24 mouse cellular contexts compared by ENCODE assay signal in genomic region chr17:76032710-76033109, GRCm38 (mm10).
DNase-seq lines count a peak whose midpoint lies in the region; ATAC-seq and TF ChIP-seq lines count a peak whose summit lies in the region.
"Had no signal": no experiment of that assay in that cellular context is flagged by ENCODE, and none has a peak within 500 bp of the region (broad histone marks: within the 10 kb centered on the region; RNA-seq: fewer than 3 reads in every experiment).

No protein-coding gene starts in this region.

- H3K9me3 ChIP-seq in forebrain, embryonic 13.5 days (replicated peaks), result no peaks in the 10 kb centered on the region
- H3K9me3 ChIP-seq in forebrain, embryonic 15.5 days, result no peaks in the 10 kb centered on the region
- no peaks in the 10 kb centered on the region for H3K9me3 ChIP-seq in forebrain, embryonic 16.5 days (ENCODE audit: control insufficient read depth, low read length)
- H3K9me3 ChIP-seq in forebrain, embryonic 11.5 days (ENCODE audit: control insufficient read depth, low read length), result no peaks in the 10 kb centered on the region
- H3K9me3 ChIP-seq: embryonic facial prominence, embryonic 13.5 days; embryonic facial prominence, embryonic 15.5 days had no signal

- H3K36me3 ChIP-seq in forebrain, embryonic 13.5 days (ENCODE audit: poor library complexity, severe bottlenecking), result no peaks in the 10 kb centered on the region
- no peaks in the 10 kb centered on the region for H3K36me3 ChIP-seq in forebrain, embryonic 15.5 days
- H3K36me3 ChIP-seq in forebrain, embryonic 16.5 days (ENCODE audit: control insufficient read depth, insufficient read depth), result no peaks in the 10 kb centered on the region
- H3K36me3 ChIP-seq in forebrain, embryonic 11.5 days (ENCODE audit: control insufficient read depth, insufficient read depth, low read length), result no peaks in the 10 kb centered on the region
- H3K36me3 ChIP-seq: embryonic facial prominence, embryonic 13.5 days; embryonic facial prominence, embryonic 15.5 days; G1E had no signal

- no peak for DNase-seq in forebrain, embryonic 11.5 days (ENCODE audit: low spot score)
- peak; percentile 44 for DNase-seq in brain, embryonic 14.5 days (ENCODE audit: low read depth)
- DNase-seq: adrenal gland, adult 8-10 months; adrenal gland, postnatal 14 days; adrenal gland, postnatal 36 days; B cell, adult 2 months; cerebellum, adult 11 months; cerebellum, adult 18-20 months; cerebellum, adult 8-10 months; cerebellum, adult 9-11 months; cerebellum, postnatal 14 days; cerebellum, postnatal 36 days; embryo, embryonic 11 days had no signal

- no peak overlapping the region for H3K4me3 ChIP-seq in forebrain, embryonic 13.5 days
- H3K4me3 ChIP-seq in forebrain, embryonic 15.5 days, result no peak overlapping the region
- no peak overlapping the region for H3K4me3 ChIP-seq in forebrain, embryonic 16.5 days (replicated peaks; ENCODE audit: low read length)
- H3K4me3 ChIP-seq in forebrain, embryonic 11.5 days (ENCODE audit: low read depth, low read length), result no peak overlapping the region
- H3K4me3 ChIP-seq: embryonic facial prominence, embryonic 13.5 days; embryonic facial prominence, embryonic 15.5 days; erythroblast, embryonic 14.5 days had no signal

- H3K9ac ChIP-seq in forebrain, embryonic 13.5 days, result no peak overlapping the region
- H3K9ac ChIP-seq in forebrain, embryonic 15.5 days (replicated peaks), result no peak overlapping the region
- H3K9ac ChIP-seq in forebrain, embryonic 16.5 days (replicated peaks; ENCODE audit: low read depth, low read length), result no peak overlapping the region
- H3K9ac ChIP-seq in forebrain, embryonic 11.5 days (ENCODE audit: low read length), result no peak overlapping the region
- H3K9ac ChIP-seq: embryonic facial prominence, embryonic 13.5 days; embryonic facial prominence, embryonic 15.5 days had no signal

- H3K4me1 ChIP-seq in forebrain, embryonic 13.5 days, result no peaks in the 10 kb centered on the region
- H3K4me1 ChIP-seq in forebrain, embryonic 15.5 days, result no peaks in the 10 kb centered on the region
- H3K4me1 ChIP-seq in forebrain, embryonic 16.5 days (replicated peaks; ENCODE audit: control insufficient read depth, insufficient read depth, low read length), result no peaks in the 10 kb centered on the region
- H3K4me1 ChIP-seq in forebrain, embryonic 11.5 days (replicated peaks; ENCODE audit: control insufficient read depth, insufficient read depth, low read length), result no peaks in the 10 kb centered on the region
- H3K4me1 ChIP-seq: embryonic facial prominence, embryonic 13.5 days; embryonic facial prominence, embryonic 15.5 days had no signal

- 78% methylated on average over 1 of the region's 1 CpGs for WGBS in forebrain, embryonic 13.5 days
- 72% methylated on average over 1 of the region's 1 CpGs for WGBS in forebrain, embryonic 15.5 days
- 63% methylated on average over 1 of the region's 1 CpGs for WGBS in forebrain, embryonic 16.5 days
- 85% methylated on average over 1 of the region's 1 CpGs for WGBS in forebrain, embryonic 11.5 days

- H3K27me3 ChIP-seq in forebrain, embryonic 13.5 days, result no peaks in the 10 kb centered on the region
- H3K27me3 ChIP-seq in forebrain, embryonic 15.5 days, result no peaks in the 10 kb centered on the region
- no peaks in the 10 kb centered on the region for H3K27me3 ChIP-seq in forebrain, embryonic 16.5 days (replicated peaks; ENCODE audit: control insufficient read depth, insufficient read depth, low read length)
- no peaks in the 10 kb centered on the region for H3K27me3 ChIP-seq in forebrain, embryonic 11.5 days (ENCODE audit: control insufficient read depth, insufficient read depth, low read length)
- H3K27me3 ChIP-seq: CH12.LX; embryonic facial prominence, embryonic 13.5 days; embryonic facial prominence, embryonic 15.5 days; Patski had no signal

- TF ChIP-seq POLR2A in brain, embryonic 14.5 days (IDR thresholded peaks at IDR 0.05; ENCODE audit: borderline replicate concordance, extremely low read depth, insufficient read depth, insufficient read length, poor library complexity, severe bottlenecking), result no peak

- peak; percentile 67; the same call in 1 of the 2 replicates for ATAC-seq in forebrain, embryonic 13.5 days
- ATAC-seq in forebrain, embryonic 15.5 days (replicated peaks), result no peak; the same call in 1 of the 2 replicates
- peak; percentile 72; the same call in 1 of the 2 replicates for ATAC-seq in forebrain, embryonic 16.5 days
- ATAC-seq in forebrain, embryonic 11.5 days (replicated peaks; ENCODE audit: low FRiP score), result no peak
- ATAC-seq: activated CD4-positive, CD25-positive, alpha-beta regulatory T cell, adult 4 months; CD4-positive, CD25-positive, alpha-beta regulatory T cell, adult 4 months; Patski had no signal

- no peak overlapping the region for H3K27ac ChIP-seq in forebrain, embryonic 13.5 days
- no peak overlapping the region for H3K27ac ChIP-seq in forebrain, embryonic 15.5 days (replicated peaks)
- H3K27ac ChIP-seq in forebrain, embryonic 16.5 days (ENCODE audit: low read length), result no peak overlapping the region
- no peak overlapping the region for H3K27ac ChIP-seq in forebrain, embryonic 11.5 days (ENCODE audit: low read depth, low read length)
- H3K27ac ChIP-seq: embryonic facial prominence, embryonic 13.5 days; embryonic facial prominence, embryonic 15.5 days had no signal

- no peak for TF ChIP-seq CTCF in brain, embryonic 14.5 days (IDR thresholded peaks at IDR 0.05; ENCODE audit: borderline replicate concordance, extremely low read depth, insufficient read depth, insufficient read length)

- H3K4me2 ChIP-seq in forebrain, embryonic 13.5 days, result no peak overlapping the region
- H3K4me2 ChIP-seq in forebrain, embryonic 15.5 days (replicated peaks), result no peak overlapping the region
- no peak overlapping the region for H3K4me2 ChIP-seq in forebrain, embryonic 16.5 days (ENCODE audit: low read length)
- H3K4me2 ChIP-seq in forebrain, embryonic 11.5 days (ENCODE audit: low read depth, low read length, severe bottlenecking), result no peak overlapping the region
- H3K4me2 ChIP-seq: embryonic facial prominence, embryonic 13.5 days; embryonic facial prominence, embryonic 15.5 days had no signal

Comparison
In these comparisons a context has a peak if more than half of its experiments do, and no peak if none do; other contexts are left out.
1. ATAC-seq: peak in forebrain, embryonic 13.5 days (single experiment) and forebrain, embryonic 16.5 days (single experiment); none in forebrain, embryonic 15.5 days (single experiment) and forebrain, embryonic 11.5 days (single experiment).